Mouse (Mus musculus): Measurements from ENCODE around the gene Trio.

DNA sequence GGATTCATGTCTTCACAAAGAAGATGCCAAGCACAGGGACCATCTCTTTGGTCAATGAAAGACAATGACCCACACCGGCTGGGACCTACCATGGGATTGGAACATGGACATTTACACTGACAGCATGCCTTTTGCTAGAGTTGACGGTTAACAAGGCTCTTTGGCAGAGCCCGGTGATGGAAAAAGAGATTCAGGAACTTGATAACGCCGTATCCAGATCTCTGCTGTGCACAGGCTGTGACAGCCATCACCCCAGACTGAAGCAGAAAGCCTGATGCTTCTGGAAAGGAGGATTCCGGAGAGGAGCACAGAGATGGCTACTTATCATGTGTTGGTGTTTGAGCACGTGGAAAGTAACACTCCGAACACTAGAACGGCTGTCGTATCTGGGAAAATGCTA, 332.4 kb downstream of the Trio start:
- TF ChIP-seq CTCF (IDR thresholded peaks at IDR 0.05; ENCODE audit: borderline replicate concordance, insufficient read depth, low read length) (no peak), POLR2A (IDR thresholded peaks at IDR 0.05; ENCODE audit: low read depth, low read length) (no peak)

All from embryonic fibroblast, embryonic 13.5 days (primary cell).